Mouse (Mus musculus): ENCODE measurements around the gene Arnt.
"Not testable (repeated sequence)": the region's sequence is repeated elsewhere in the genome, so short reads cannot be mapped to it uniquely, and the experiment has no call there.

The Arnt gene

DNA sequence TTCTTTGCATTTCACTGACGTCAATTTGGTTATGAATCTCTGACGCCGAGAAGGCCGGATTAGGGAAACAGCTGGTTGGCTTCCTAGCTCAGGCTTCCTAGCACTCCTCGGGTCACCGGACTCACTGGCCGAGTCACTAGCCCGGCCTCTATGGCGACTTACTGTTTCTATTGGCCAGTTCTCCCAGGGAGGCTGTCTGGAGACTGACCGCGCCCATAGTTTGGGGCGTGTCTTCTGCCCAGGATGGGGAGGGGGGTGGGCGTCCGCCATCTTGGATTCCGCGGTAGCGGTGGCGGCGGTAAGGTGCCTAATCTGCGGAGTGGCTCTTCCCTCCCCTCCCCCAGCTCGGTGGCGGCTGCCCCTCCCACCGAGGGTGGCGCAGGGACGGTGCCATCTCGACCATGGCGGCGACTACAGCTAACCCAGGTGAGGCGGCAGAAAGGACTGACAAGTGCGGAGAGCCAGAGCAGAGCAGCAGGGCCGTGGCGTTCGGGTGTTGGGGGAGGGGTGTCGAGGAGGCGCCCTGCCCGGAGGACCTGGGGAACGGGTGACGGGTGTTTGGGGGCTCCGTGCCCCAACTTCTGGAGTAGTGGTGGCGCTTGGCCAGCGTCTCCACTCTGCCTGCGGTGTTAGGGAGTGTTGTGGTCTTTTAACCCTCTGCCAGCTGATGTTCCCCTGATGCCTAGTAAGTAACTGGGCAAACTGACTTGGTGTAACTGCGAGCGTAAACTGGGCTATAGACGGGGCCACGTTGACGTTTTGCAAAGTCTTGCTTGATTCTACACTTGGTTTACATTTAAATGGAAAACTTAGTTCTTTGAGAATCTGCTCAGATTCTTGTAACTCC lies at the start of gene Arnt:
TSS of gene Arnt (plus strand) at position 253 of the 847 bp plus-strand sequence.
- peak; percentile 83 to 86 for DNase-seq

DNA sequence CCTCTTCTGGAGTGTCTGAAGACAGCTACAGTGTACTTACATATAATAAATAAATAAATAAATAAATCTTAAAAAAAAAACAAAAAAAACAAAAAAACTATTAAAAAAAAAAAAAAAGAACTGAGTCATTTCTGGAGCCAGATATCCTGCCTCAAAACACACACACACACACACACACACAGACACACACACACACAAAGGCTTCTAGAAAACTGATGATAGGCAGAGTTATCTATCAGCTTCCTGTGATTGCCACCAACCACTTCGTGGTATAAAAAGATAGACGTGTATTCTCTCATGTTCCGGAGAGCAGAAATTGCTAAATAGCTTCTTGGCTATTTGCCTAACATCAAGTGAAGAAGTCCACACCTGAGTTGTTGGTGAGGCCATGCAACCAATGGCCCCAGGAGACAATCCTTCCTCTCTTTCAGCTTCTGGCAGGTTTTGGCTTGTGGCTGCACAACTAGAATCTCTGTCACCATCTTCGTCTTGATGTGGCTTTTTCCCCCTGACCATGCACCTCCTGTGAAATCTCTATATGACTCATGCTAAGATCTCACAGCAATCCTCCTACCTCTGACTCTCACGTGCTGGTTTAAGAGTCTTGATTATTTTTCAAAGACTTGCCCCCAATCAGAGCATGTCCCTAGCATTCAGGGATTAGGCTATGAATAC lies 48.6 kb upstream of the Arnt start:
- DNase-seq: no peak

DNA sequence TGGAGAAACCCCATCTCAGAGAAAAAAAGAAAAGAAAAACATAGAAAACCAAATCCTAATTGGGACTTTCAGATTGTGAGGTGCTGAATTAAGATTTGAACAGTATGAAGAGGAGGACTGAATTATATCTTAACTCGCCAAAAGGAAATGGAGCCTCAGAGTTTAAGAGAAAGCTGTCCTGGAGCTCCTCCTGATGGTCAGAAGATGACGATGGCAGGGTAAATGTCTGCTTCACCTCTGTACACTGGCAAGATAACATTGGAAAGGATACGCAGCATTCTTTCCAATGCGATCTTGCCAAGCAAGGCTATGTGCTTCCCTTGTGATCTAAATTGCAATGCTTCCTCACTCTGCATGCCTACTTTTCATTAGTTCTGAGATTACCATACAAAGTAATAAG lies 39.8 kb upstream of the Arnt start:
- DNase-seq: no peak

DNA sequence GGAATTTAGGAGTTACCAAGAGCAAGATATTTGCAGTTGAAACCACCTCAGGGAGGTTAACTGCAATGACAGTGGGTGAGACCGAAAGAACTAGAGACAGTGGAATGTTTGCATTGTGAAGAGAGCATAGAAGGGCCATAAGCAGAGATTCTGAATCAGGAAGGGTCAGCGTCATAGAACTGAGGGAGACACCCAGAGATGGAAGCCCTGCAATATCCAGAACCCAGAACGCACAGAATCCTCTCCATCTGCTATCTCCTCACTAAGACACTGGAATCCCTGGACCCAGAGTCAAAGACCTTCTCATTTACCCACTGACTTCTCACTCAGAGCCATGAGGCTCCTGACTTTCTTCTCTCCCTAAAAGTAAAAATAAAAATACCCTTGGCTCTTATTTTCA lies 31.4 kb upstream of the Arnt start, which contains the start of gene 4930558C23Rik:
TSS of gene 4930558C23Rik (minus strand) at position 101 of the 400 bp plus-strand sequence.
- DNase-seq: no peak

- no peak for DNase-seq
These were observed 26.5 kb upstream of the Arnt start for GRCm38 (mm10) chr3:95407728-95408127.

DNA sequence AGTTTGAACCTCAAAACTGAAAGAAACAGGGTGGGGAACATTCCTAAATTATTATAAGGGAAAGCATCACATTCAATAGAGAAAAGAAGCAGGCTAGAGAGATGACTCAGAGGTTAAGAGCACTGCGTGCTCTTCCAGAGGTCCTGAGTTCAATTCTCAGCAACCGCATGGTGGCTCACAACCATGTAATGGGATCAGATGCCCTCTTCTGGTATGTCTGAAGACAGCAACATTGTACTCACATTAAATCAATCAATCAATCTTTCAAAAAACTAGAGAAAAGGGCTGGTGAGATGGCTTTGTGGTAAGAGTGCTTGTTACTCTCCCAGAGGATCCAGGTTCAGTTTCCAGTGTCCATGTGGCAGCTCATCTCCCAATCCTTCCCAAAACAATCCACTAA lies 25.3 kb upstream of the Arnt start:
- no peak for DNase-seq

DNA sequence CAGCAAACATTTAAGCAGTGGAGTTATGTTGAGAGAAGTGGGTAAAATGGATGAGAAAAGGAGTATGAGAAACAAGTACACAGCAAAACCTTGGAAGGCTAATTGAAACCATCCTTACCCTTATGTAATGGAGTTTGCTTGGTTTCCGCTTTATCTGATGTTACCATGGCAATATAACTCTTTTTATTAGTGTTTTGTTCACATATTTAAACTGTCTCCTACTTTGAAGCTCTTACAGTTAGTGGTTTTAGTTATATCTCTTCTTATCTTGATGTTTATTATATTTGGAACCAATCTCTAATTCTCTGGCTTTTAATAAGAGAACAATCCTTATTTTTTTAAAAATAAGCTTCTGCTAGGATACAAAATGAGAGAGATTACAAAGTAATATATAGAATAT lies 21.9 kb upstream of the Arnt start:
- no peak for DNase-seq

GRCm38 (mm10) chr3:95417866-95418265 lies 16.3 kb upstream of the Arnt start:
- DNase-seq: no peak

DNA sequence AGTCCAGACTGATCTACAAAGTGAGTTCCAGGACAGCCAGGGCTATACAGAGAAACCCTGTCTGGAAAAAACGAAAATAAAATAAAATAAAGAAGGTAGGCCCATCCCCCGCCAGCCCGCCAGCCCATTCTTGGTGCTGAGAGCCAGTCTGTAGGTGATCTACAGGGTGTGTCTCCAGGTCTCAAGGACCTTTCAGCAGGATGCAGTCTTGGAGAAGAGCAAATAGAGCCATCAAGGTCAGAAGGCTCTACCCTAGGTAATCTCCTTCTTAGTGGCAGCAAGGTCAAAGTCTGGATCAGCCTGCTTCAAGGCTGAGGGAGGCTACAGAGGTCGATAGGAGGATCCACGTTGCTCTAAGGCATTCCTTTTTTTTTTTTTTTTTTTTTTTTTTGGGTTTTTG lies 7.7 kb upstream of the Arnt start:
- not testable (repeated sequence) for DNase-seq

- DNase-seq: not testable (repeated sequence)
These were observed 6.9 kb upstream of the Arnt start for GRCm38 (mm10) chr3:95427117-95427890.

GRCm38 (mm10) chr3:95427891-95428238 lies 6.3 kb upstream of the Arnt start:
- DNase-seq: peak; percentile 15 to 21

GRCm38 (mm10) chr3:95428423-95428822 lies 5.8 kb upstream of the Arnt start:
- not testable (repeated sequence) for DNase-seq

DNA sequence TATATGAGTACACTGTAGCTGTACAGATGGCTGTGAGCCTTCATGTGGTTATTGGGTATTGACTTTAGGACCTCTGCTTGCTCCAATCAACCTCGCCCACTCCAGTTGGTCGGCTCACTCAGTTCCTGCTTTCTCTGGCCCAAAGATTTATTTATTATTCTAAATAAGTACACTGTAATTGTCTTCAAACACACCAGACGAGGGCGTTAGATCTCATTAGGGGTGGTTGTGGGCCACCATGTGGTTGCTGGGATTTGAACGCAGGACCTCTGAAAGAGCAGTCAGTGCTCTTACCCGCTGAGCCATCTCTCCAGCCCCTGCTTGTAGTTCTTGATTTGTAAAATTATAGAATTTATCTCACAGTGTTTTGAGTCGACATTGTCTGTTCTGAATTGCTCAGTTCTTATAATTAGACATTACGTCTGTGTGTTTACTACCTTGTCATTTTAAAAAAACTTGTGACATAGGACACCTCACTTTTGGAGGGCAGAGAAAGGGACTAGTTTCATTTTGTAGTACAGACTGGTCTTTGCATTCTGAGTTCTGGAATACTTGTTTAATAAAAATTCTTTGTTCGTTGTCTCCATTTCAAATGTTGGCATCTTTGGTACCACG lies 780 bp upstream of the Arnt start:
- DNase-seq: no peak

DNA sequence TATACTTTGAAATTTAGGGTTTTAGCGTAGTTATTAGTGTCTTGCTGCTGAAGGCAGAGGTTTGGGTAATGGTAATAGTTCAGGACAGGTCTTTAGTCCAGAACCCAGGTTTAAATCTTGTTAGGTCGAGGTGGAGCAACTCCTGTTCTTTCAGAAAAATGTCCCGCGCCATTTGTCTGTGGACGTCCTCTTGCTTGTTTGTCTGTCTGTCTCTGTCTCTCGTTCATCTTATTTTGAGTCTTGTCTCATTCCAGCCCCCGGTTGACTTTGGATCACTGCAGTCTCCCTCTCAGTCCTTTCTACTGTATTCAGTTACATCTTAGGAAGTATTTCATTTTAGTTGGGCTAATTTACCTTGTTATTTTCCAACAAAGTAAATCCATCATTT lies 789 bp downstream of the Arnt start:
- DNase-seq: no peak

GRCm38 (mm10) chr3:95435561-95435960 lies 1.4 kb downstream of the Arnt start:
- no peak for DNase-seq

DNA sequence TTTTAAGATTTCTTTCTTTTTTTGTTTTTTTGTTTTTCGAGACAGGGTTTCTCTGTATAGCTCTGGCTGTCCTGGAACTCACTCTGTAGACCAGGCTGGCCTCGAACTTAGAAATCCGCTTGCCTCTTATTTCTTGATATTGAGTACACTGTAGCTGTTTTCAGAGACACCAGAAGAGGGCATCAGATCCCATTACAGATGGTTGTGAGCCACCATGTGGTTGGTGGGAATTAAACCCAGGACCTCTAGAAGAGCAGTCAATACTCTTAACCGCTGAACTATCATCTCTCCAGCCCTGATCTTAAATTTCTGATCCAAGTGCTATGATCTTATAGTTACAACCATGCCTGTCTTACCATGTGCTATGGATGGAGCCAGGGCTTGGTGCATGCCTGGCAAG lies 4.4 kb downstream of the Arnt start:
- not testable (repeated sequence) for DNase-seq

DNA sequence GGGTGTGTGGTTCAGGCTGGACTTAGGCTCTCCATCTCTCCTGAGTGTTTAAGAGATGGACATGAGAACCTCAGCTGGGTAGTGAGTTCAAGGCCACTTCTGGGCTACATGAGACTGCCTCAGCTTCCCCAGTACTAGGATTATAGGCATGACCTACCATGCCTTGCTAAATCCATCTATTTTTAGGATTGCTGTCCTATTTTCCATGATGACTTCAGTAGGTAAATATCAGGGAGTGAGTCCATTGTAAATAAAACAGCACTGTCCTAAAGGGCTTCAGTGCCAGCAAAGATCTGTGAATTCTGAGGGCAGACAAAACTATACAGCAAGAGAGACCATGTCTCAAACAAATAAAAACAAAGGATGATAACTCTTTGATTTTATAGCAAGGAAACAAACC lies 5.5 kb downstream of the Arnt start:
- no peak for DNase-seq

DNA sequence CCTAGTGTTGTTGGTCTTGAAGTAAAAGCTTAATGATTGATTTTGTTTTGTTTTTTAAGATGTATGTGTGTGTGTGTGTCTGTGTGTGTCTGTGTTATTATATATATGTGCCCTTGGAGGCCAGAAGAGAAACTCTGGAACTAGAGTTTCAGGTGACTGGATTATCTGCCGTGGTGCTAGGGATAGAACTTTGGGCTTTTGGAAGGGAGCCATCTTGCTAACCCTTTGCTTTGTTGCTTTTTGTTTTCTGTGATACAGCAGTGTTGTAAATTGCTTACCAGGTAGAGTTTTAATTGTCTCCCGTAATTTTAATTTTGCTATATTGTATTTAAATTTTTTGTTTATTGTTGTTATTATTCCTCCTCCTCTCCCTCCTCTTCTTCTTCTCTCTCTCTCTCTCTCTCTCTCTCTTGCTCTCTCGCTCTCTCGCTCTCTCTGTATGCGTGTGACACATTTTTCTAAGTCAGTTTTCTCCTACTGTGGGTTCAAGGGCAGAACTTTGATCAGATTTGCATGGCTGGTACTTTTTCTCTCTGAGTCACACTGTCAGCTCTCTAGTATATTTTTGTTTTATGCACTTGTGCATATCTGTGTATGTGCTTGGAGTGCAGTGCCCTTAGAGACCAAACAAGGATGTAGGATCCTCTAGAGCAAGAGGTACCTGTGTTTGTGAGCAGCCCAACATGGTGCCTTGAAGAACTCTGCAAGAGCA lies 8.4 kb downstream of the Arnt start:
- no peak for DNase-seq

DNA sequence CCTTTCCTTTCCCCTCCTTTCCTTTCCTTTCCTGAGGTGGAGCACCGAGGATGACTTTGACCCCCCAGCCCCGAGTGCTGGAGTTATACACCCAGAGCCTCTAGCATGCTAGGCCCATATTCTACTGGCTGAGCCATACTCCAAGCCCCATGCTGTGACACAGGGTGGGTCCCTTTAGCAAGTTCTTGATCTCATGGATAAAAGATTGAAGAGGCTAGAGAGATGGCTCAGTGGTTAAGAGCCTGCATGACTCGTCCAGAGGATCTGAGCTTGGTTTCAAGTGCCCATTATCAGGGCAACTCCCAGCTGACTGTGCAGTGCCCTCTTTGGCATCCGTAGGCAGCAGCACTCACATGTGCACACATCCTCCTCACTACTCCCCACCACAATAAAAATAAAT lies 11.1 kb downstream of the Arnt start:
- no peak for DNase-seq

GRCm38 (mm10) chr3:95450408-95450807 lies 16.2 kb downstream of the Arnt start:
- peak; percentile 36 to 57 for DNase-seq

DNA sequence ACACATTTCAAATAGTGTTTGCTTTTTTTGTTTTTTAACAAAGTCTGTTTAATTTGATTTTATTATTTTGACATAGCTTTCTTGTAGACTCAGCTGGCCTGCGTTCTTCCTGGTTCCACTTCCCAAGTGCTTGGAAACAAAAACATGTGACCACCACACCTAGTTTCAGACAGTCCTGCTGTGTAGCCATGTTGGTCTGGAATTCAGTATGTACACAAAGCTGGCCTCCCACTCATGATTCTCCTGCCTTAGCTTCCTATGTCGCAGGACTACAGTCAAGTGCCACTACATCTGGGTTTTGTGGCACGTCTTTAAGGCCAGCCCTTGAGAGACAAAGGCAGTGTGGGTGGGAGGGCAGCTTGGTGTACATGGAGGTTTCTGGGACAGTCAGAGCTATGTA lies 16.7 kb downstream of the Arnt start:
- DNase-seq: no peak

GRCm38 (mm10) chr3:95456367-95456766 lies 22.2 kb downstream of the Arnt start:
- DNase-seq: no peak

Data from cerebellum, postnatal 36 days (tissue).